Mouse (Mus musculus) T-helper 2 cell (primary cell): Measurements from ENCODE around the gene Frmd4a.

Experiments
- in situ Hi-C: fragments of 300-600 bp; cut with MboI, MseI; formaldehyde crosslinking; loops from one replicate; pipeline ENCODE4 v1.15.1; 2025; ENCODE audit warnings: high pct_unique_total_duplicates

The Frmd4a gene

GRCm38 (mm10) chr2:4386468-4386867, 369.0 kb downstream of the Frmd4a start:
- in situ Hi-C loops = no loop called here

- in situ Hi-C loops = no loop called here
Measured at GRCm38 (mm10) chr2:4389330-4389729, 371.8 kb downstream of the Frmd4a start.

GRCm38 (mm10) chr2:4391091-4391490, 373.6 kb downstream of the Frmd4a start:
- in situ Hi-C loops = no loop called here

- in situ Hi-C loops = no loop called here
Measured at GRCm38 (mm10) chr2:4391678-4392085, 374.2 kb downstream of the Frmd4a start.

GRCm38 (mm10) chr2:4393046-4393445, 375.5 kb downstream of the Frmd4a start:
- in situ Hi-C loops = no loop called here

- in situ Hi-C loops = no loop called here
Measured at GRCm38 (mm10) chr2:4394641-4395040, 377.1 kb downstream of the Frmd4a start.

GRCm38 (mm10) chr2:4399721-4400120, 382.2 kb downstream of the Frmd4a start:
- in situ Hi-C loops = no loop called here

- in situ Hi-C loops = no loop called here
Measured at GRCm38 (mm10) chr2:4400771-4401596, 383.5 kb downstream of the Frmd4a start.

- in situ Hi-C loops = no loop called here
Measured at GRCm38 (mm10) chr2:4401597-4402581, 384.4 kb downstream of the Frmd4a start.

GRCm38 (mm10) chr2:4406977-4407376, 389.5 kb downstream of the Frmd4a start:
- in situ Hi-C loops = no loop called here

GRCm38 (mm10) chr2:4409810-4410433, 392.4 kb downstream of the Frmd4a start:
- in situ Hi-C loops = no loop called here

- in situ Hi-C loops = no loop called here
Measured at GRCm38 (mm10) chr2:4412870-4413595, 395.5 kb downstream of the Frmd4a start.

- in situ Hi-C loops = no loop called here
Measured at GRCm38 (mm10) chr2:4413596-4414335, 396.2 kb downstream of the Frmd4a start.

GRCm38 (mm10) chr2:4420679-4421312, 403.3 kb downstream of the Frmd4a start:
- in situ Hi-C loops = no loop called here

GRCm38 (mm10) chr2:4421757-4422156, 404.2 kb downstream of the Frmd4a start:
- in situ Hi-C loops = no loop called here

GRCm38 (mm10) chr2:4423896-4424295, 406.4 kb downstream of the Frmd4a start:
- in situ Hi-C loops = no loop called here

GRCm38 (mm10) chr2:4428407-4428855, 410.9 kb downstream of the Frmd4a start:
- in situ Hi-C loops = no loop called here

GRCm38 (mm10) chr2:4433119-4433518, 415.6 kb downstream of the Frmd4a start:
- in situ Hi-C loops = no loop called here

- in situ Hi-C loops = no loop called here
Measured at GRCm38 (mm10) chr2:4435051-4435450, 417.5 kb downstream of the Frmd4a start.
